Mouse (Mus musculus) T-helper 1 cell (primary cell): ENCODE measurements at regions not wholly inside any gene's neighbourhood (a gene's known extent, or its start where the extent isn't known, plus 50 kb on each side); places are given as distances from the start of the nearest gene placed in this dataset.

Experiments
- in situ Hi-C: fragments of 300-600 bp; cut with MboI, MseI; formaldehyde crosslinking; loops from one replicate; pipeline ENCODE4 v1.15.1; 2025; ENCODE audit warnings: high pct_unique_total_duplicates

GRCm38 (mm10) chr1:63920181-63920933 lies 151.3 kb upstream of the 4933402D24Rik start:
- in situ Hi-C loops = no loop called here

- in situ Hi-C loops = no loop called here
Measured at GRCm38 (mm10) chr1:63918200-63918599, 149.1 kb upstream of the 4933402D24Rik start.

GRCm38 (mm10) chr1:63916907-63917650 lies 148.0 kb upstream of the 4933402D24Rik start:
- in situ Hi-C loops = no loop called here

- in situ Hi-C loops = loop anchor here (5.0 kb wide), 1 partner anchor 38 kb away; no protein-coding TSS in a partner anchor
Measured at GRCm38 (mm10) chr1:63910765-63911164, 141.7 kb upstream of the 4933402D24Rik start.

- in situ Hi-C loops = no loop called here
Measured at GRCm38 (mm10) chr1:63909191-63909590, 140.1 kb upstream of the 4933402D24Rik start.

GRCm38 (mm10) chr1:63903620-63904019 lies 134.6 kb upstream of the 4933402D24Rik start:
- in situ Hi-C loops = no loop called here

- in situ Hi-C loops = no loop called here
Measured at GRCm38 (mm10) chr1:63903201-63903600, 134.1 kb upstream of the 4933402D24Rik start.

- in situ Hi-C loops = no loop called here
Measured at GRCm38 (mm10) chr1:63902391-63902790, 133.3 kb upstream of the 4933402D24Rik start.

GRCm38 (mm10) chr1:63899631-63900577 lies 130.8 kb upstream of the 4933402D24Rik start:
- in situ Hi-C loops = no loop called here

GRCm38 (mm10) chr1:63898766-63899165 lies 129.7 kb upstream of the 4933402D24Rik start:
- in situ Hi-C loops = no loop called here

GRCm38 (mm10) chr1:63897556-63897955 lies 128.5 kb upstream of the 4933402D24Rik start:
- in situ Hi-C loops = no loop called here

- in situ Hi-C loops = no loop called here
Measured at GRCm38 (mm10) chr1:63879570-63879969, 110.5 kb upstream of the 4933402D24Rik start.

- in situ Hi-C loops = no loop called here
Measured at GRCm38 (mm10) chr1:63876589-63877251, 107.7 kb upstream of the 4933402D24Rik start.

GRCm38 (mm10) chr1:63875297-63875962 lies 106.4 kb upstream of the 4933402D24Rik start:
- in situ Hi-C loops = no loop called here

- in situ Hi-C loops = loop anchor here (5.0 kb wide), 1 partner anchor 40 kb away; no protein-coding TSS in a partner anchor
Measured at GRCm38 (mm10) chr1:63871831-63872230, 102.8 kb upstream of the 4933402D24Rik start.

GRCm38 (mm10) chr1:63869342-63869741 lies 100.3 kb upstream of the 4933402D24Rik start:
- in situ Hi-C loops = no loop called here

- in situ Hi-C loops = no loop called here
Measured at GRCm38 (mm10) chr1:63857933-63858649, 89.0 kb upstream of the 4933402D24Rik start.

- in situ Hi-C loops = no loop called here
Measured at GRCm38 (mm10) chr1:63857468-63857867, 88.4 kb upstream of the 4933402D24Rik start.

GRCm38 (mm10) chr1:63856366-63856765 lies 87.3 kb upstream of the 4933402D24Rik start:
- in situ Hi-C loops = no loop called here

- in situ Hi-C loops = no loop called here
Measured at GRCm38 (mm10) chr1:63854794-63855193, 85.7 kb upstream of the 4933402D24Rik start.
